Mouse (Mus musculus): ENCODE data around the gene Nxf3.
"Not testable (repeated sequence)": the region's sequence is repeated elsewhere in the genome, so short reads cannot be mapped to it uniquely, and the experiment has no call there.

Nxf3 gene

DNA sequence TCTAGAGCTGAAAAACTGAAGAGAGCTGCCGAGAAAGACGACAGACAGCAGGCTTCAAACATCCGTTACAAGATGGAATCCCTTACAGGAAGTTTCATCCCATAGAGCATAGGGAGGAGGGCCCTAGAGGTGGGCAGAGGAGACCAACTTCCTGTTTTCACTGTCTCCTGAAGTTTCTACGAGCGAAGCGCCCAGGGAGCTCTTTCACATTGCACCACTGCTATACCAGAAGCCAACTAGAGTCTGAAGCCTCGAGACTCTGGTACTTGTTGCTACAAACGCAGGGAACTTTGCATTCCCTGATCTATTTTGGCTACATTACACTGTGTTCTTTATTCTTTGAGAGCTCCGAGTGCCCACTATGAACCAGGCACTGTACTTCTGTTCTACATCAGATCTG lies at the start of gene Nxf3:
Nxf3 (minus strand) TSS at position 101 of the 400 bp plus-strand sequence.
- DNase-seq (ENCODE audit: low read depth in 1 of 2, low spot score in 2 of 2), result no peak

DNA sequence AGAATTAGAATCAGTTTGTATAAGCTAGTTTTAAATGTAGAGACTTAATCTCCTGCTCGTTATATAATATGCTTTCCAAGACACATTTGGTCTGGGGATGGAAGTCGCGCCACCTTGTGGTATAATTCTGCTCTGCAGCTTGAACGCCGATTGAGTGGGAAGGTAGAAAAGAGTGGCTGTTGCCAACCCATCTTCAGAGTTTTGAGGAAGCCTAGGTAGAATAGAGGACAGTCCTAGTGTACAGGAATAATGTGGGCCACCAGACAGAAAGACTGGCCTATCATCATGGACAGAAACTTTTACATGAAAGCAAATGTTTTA lies 42.6 kb upstream of the Nxf3 start:
- DNase-seq (ENCODE audit: low read depth in 1 of 2, low spot score in 2 of 2), result no peak

DNA sequence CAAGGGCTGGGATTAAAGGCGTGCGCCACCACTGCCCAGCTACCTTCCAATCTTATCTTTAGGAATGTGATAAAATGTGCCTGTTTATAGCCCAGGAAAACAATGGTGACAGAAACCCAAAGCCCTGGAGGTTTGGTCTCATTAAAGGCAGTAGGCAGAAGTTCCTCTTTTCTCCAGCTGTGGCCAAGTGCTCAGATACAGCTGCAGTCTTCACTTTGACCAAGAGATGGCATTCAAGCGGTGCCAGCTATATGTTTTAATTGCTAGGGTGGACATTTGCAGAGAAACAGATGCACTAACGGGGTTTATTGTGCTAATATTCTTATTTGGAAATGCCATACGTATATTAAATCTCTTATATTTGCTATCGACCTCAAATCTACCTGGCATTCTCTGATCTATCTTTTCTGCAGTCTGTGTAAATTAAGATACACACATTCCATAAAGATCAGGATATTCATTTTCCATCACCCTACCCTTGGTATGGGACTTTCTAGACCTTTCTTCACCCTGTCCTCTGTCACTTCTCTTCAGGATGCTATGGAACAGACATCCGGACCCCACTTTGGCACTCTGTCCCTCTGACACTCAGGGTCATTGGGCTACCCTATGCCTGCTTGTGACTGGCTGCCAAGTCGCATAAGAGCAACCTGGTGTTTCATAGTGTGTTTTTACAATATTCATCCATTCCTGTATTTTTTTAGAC lies 42.1 kb upstream of the Nxf3 start:
- no peak for DNase-seq (ENCODE audit: low read depth in 1 of 2, low spot score in 2 of 2)

DNA sequence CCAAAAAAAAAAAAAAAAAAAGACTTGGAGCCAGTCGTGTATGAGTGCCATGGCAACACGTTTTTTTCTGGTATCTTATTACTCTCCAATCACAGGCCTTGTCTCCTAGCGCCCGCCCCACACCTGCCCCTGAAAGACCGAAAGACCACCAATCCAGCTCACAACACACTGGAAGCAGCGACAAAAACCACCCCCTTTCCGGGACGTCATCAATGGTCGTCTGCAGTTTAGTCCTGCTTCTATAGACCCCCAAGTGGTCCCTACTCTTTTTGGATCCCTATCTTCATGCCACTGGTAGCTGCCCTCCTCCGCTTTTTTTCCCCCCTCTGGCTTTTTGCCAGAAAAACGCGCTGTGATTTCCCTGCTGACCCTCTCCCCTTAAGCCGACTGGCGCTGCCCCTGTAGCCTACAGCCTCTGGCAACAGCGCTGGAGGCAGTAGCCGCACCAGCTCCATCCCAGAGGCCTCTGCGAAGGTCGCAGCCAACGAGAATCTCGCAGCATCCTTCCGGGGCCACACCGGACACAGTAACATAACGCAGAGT lies 30.4 kb upstream of the Nxf3 start:
- no peak for DNase-seq (ENCODE audit: low read depth in 1 of 2, low spot score in 2 of 2)

DNA sequence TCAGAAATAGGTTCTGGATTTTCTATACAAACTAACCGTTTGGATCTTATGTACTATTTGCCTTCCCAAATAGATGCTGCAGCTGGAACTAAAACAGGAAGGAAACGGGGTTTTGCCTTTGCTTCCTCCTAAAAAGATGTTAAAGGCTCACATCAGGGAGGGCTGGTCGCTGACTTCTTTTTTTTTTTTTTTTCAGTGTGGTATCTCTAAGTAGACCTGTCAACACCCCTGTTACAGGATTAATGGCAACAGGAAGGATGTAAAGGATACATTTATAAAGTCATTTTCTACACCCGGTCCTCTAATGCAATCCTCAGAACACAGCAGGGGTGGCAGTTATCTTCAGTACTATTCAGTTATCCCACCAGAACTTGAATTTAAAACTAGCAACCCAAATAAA lies 30.0 kb upstream of the Nxf3 start:
- no peak for DNase-seq (ENCODE audit: low read depth in 1 of 2, low spot score in 2 of 2)

DNA sequence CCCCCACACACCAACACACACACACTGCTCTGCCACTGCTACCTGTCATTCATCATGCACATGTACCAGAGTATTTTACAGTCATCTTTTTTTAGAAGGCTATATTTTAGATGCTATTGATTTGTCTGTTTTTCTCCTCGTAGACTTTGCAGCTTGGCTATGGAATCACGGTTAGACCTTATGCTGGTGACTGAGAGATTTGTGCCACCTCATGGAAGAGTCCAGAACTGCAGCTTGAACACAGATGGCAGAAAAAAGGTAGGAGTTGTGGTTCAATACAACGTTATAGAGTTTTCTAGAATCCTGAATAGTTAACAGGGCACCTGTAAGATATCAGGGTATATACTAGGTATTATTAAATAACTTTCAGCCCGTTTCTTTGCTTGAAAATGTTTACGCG lies 22.9 kb upstream of the Nxf3 start:
- no peak for DNase-seq (ENCODE audit: low read depth in 1 of 2, low spot score in 2 of 2)

DNA sequence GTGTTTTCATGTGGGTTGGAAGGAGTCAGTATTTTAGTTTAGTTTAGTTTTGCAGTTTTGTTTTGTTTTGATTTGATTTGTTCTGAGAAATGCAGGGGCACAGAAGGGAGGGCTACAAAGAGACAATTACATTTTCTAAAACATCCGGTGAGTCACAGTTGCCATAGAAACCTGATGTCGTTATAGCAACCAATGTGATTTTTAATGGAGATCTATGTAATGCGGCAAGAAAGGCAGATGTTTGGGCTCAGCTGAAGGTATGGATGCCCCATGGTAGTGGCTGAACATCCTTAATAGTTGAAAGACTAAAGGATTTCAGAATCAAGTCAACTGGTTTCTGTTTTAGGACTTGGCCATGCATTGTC lies 19.7 kb upstream of the Nxf3 start:
- DNase-seq (ENCODE audit: low read depth in 1 of 2, low spot score in 2 of 2), result no peak

DNA sequence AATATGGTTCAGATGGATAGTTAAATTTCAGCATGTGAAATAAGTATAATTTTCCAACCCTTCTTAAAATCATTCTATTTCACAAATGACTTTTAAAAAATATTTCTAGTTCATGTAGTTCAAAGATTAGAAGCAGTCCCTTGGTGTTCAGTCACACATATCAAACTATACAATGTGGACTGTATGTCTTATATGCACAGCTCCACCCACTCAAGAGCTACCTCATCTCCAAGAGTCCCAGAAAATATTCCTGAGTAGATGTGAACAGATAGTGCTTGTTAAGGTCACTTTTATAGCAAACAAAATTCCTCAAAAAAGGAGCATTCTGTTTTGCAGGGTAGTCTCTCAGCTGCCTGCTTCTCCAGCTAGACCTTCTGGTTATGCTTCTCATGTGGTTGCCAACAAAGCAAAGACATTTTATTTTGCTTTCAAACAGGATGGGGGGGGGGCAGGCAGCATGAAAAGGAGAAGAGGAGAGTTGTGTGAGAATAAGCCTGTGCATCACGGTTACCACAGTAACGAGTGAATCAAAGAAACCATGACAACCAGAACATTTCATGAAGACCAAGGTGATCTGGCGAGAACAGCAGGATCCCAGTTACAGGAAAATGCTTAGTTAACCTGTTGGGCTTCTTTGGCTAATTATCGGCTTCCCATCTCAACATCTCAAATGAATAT lies 19.1 kb upstream of the Nxf3 start:
- DNase-seq (ENCODE audit: low read depth in 1 of 2, low spot score in 2 of 2), result no peak

DNA sequence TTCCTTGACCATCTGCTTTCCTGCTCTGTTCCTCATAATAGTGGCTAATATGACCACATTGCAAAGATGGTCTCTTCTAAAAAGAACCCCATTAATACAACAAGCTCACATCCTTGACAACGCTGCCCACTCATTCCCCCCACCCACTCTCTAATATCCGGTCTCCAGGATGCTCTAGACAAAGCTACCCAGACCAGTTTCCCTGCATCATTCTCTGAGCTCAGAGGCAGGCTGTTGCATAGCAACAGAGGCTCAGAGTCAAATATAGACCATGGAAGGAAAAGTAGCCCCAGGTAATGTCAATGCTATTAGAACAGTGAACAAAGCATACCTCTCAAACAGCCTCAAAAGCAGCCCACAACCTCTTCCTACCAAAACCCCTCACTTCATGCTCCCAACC lies 9.4 kb upstream of the Nxf3 start:
- no peak for DNase-seq (ENCODE audit: low read depth in 1 of 2, low spot score in 2 of 2)

DNA sequence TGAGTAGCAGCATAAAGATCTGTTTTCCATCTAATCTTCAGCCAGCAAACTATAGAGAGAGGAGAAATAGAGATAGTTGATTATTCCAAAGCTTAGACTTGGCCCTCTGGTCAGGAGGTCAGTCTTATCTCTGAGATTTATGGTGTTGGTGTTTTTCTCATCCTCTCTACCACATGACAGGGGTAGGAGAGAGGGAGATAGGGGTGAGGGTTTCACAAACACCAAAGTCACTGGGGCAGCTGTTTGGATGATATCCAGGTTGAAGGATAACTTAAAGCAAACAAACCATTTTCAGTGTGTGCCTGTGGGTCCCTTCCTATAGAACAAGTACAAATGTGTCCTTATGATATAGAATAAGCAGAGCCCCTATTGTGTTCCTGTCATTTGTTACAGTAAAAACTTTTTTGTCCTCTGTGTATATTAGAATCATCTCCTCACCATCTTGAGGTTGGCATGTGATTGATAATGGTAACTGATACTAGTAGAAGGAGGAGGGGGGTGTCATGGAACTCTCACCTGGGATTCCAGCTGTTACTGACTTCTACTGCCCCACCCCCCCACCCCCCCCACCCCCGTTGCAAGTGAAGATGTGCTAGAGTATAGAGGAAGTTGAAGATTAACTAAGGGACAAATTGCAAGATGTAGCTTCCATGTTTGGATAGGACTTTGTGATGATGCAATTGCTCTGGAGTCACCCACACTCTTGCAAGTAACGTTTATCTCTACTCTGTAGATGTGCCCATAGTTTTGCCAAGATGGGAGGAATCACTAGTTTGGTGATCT lies 7.6 kb upstream of the Nxf3 start:
- DNase-seq (ENCODE audit: low read depth in 1 of 2, low spot score in 2 of 2), result no peak

DNA sequence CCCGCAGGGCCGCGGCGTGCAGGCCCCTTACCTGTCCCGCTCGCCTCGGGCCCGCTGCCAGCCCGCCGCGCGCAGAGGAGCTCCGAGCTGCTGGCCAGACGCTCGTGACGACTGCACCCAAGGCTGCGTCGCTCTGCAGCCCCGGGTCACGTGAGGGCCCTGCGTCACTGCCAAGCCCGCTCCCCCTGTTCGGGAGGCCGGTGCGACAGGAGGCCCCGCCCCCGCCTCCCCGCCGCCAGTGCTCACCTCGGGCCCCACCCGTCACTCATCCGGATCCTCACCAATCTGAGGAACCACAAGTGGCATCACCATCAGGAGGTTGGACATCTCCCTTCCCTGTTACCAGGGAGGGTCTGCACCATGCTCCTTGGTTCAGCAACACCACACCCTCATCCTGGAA lies 17.0 kb downstream of the Nxf3 start, which contains the start of gene Bex2:
Bex2 (minus strand) TSS at position 217 of the 400 bp plus-strand sequence.
- DNase-seq (ENCODE audit: low read depth in 1 of 2, low spot score in 2 of 2), result not testable (repeated sequence)

DNA sequence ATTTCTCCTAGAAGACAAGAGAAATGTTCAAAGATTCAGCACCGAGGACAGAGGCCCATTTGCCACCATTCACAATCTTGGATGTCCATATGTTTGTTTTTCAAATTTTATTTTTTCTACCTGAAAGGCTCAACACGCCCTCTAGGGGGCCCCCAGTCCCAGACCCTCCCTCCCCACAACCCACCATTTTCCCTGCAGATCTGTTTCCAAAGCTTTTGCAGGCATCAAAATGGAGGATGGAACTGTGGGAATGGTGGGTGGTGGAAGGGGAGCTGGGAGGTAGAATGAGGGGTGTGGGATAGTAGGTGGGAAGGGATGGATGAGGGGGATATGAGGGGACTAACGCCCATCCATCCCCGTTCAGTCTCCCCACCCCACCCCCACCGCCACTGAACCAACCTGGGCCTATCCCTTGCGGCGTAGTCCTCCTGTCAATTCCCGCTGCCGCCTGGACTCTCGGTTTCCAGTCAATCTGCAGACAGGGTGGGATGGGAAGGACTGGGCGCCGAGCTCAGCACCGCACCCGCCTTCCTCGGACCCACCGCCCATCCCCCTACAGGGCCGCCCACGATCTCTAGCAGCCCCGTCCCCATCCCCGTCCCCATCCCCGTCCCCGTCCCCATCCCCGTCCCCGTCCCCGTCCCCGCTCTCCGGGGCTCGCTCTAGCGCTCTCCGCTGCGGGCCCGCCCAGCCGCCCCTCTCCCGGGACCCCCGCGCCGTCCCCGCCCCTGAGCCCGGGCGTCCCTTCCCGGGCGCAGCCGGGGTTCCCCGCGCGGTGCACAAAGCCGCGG lies 17.7 kb downstream of the Nxf3 start:
- not testable (repeated sequence) for DNase-seq (ENCODE audit: low read depth in 1 of 2, low spot score in 2 of 2)

DNA sequence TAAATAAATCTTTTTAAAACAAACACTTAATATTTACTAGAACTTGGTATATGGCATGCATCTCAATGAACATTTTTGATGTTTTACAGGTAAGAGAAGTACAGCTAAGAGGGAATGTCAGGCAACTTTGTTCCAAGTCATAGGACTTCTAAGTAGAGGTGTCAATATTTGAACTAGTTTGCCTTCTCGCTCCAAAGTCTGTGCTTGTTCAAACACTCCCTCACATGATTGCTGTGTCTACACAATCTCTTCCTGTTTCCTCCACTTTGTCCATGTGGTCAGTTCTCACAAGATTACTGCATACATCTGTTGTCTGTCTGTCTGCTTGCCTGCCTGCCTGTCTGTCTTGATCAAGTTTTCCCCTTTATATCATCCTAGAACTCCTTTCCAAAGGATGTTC lies 24.4 kb downstream of the Nxf3 start:
- no peak for DNase-seq (ENCODE audit: low read depth in 1 of 2, low spot score in 2 of 2)

DNA sequence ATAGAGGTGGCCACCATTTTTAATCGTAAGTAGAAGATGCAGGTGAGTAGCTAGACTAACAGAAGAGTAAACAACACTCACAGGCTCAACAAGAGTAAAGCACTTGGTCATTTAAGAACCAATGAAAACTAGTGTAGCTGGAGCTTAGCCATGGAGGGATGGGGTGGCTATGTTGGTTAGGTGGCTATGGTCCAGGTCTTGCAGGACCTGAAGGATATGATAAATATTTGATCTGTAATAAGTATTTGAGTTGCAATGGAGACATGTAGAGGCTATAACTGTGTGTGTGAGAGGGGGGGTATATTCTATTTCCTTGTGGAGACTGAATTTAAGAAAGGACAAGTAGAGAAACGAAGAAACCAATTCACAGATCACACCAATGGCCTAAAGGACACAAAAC lies 33.8 kb downstream of the Nxf3 start:
- DNase-seq (ENCODE audit: low read depth in 1 of 2, low spot score in 2 of 2), result no peak

DNA sequence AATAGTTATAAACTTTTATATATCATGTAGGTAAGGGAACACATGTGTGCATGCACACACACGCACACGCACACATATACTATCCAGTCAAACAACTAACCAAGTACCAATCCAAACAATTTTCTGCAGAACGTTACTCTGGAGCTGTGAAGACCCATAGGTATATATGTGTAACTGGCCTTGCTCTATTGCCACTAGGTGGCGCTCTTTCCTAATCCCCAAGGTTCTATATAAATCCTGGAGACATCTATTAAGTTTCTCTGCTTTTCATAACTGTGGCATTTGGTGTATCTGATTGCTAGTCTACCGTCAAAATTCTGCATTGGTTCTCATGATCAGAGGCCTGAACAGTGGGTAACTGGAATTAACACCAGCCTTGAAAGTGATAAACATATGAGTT lies 37.5 kb downstream of the Nxf3 start:
- no peak for DNase-seq (ENCODE audit: low read depth in 1 of 2, low spot score in 2 of 2)

DNA sequence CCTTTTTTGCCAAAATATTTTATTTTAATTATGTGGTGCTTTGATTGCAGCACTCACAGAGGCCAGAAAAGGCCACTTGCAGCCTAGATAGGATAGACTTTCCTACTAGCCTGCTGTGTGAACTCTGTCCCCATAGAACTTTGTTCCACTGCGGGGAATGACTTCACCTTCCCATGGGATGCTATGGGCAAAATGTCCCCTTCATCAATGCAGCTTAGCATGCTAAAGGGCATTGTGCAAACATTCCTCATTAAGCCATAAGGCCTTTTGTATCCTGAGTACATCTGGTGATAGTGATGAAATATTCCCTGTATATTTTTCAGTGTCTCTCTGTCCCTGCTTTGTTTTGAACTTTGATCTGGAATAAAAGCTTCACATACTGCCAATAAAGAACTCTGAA lies 41.3 kb downstream of the Nxf3 start:
- DNase-seq (ENCODE audit: low read depth in 1 of 2, low spot score in 2 of 2), result no peak

DNA sequence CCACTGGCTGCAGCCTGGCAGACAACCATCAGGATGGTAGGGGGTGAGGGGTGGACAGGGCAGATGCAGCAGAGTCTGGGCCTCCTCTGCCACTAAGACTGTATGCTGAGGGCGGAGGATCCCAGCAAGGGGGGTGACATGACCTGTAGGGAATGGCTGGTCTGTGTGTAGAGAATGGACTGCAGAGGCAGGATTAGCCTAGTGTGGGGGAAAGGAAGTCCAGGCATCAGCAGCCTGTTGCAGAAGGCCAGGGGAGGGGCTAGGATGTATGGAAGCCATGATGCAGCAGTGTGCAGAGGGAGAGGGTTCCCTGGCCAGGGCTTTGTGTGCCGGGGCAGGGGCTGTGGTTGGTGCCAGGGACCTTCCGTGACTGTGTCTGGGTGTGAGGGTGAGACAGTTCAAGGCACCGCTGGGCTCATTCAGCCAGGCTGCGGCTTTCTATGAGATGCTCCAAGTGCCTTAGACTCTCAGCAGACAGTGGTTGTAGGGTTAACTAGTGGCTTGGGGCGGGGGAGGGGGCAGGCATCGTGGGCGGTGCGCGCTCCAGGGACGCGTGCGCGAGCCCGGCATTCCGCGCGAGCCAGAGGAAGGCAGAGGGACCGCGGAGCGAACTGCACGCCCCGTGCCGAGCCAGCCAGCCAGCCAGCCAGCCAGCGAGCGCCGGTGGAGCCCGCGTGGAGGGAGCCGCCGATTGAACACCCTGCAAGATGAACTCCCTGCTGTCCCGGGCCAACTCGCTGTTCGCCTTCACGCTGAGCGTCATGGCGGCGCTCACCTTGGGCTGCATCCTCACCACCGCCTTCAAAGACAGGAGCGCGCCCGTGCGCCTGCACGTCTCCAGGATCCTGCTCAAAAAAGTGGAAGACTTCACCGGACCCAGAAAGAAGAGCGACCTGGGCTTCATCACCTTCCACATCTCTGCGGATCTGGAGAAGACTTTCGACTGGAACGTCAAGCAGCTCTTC lies 52.0 kb downstream of the Nxf3 start, which contains the start of gene Arxes1:
Arxes1 (plus strand) TSS at position 569 of the 965 bp plus-strand sequence.
- DNase-seq (ENCODE audit: low read depth in 1 of 2, low spot score in 2 of 2), result not testable (repeated sequence)

DNA sequence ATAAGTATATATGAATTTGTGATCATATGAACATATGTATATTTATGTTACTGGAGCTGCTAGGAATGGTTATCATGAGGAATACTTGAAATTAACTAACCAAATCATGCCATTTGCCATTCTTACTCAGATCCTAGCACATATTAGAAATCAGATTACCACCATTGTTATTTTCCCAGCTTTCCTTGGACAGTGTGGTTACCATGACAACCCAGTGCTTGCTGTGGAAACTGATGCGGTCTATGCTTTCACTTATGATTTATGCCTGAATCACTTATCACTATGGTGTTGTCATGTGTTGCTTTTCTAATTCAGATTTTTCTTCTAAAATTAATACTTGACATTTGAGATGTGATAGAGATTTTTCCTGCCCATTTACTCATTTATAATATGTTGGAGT lies 54.7 kb downstream of the Nxf3 start:
- DNase-seq (ENCODE audit: low read depth in 1 of 2, low spot score in 2 of 2), result no peak
